ENCODE assay signal across 17 mouse cellular contexts in the genomic region with DNA sequence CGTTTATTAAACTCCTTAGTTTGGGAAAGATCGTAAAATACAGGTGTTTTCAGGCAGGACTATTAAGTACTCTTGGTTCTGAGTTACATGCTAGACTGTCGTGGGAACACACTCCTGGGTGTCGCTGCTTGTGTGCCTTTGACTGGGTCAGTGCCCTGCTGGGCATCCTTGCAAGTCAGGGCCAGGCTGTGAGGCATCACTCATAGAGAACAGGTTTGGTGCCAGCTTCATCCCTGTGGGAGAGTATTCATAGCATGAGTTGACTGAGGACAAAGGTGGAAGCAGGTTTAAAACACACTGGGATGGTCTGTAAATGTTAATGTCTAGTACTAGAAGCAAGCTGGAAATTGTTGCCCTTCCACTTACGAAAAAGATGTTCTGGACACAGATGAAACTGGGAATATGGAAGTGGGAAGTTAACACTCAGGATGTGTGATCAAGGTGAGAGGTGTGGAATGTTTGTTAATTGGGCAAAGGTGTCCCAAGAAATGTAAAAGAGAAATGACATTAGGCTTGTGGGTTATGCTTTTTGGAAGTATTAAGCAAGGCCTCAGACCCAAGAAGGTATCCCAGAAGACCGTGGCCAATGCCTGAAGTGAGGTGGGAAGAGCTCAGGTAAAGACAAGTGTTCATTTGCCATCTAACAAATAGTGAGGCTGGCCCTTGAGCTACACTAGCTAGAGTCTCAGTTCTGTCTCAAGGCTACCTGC. TPM values are rescaled to one million over a fixed set of nuclear protein-coding genes. Genes with fewer than 3 reads are reported as not detected.
DNase-seq lines count a peak whose midpoint lies in the region; ATAC-seq lines count a peak whose summit lies in the region.
"Had no signal": no experiment of that assay in that cellular context is flagged by ENCODE, and none has a peak within 500 bp of the region (broad histone marks: within the 10 kb centered on the region; RNA-seq: fewer than 3 reads in every experiment).

No protein-coding gene starts in this region.

- no peak for DNase-seq in liver, embryonic 13.5 days
- no peak for DNase-seq in ovary, postnatal 36 days (ENCODE audit: low spot score)
- DNase-seq in retina, postnatal 1 day = no peak
- no peak for DNase-seq in ovary, adult 18-20 months (ENCODE audit: low spot score)
- DNase-seq: cerebellum, adult 9-11 months; kidney, postnatal 10 days; layer of hippocampus, adult 9-11 months; thymus, postnatal 36 days had no signal

- no peak for ATAC-seq in erythroblast, adult 5-6 weeks (replicated peaks; ENCODE audit: low FRiP score, poor library complexity, severe bottlenecking)
- ATAC-seq in megakaryocyte, adult 5-6 weeks (ENCODE audit: poor library complexity, severe bottlenecking) = no peak
- no peak for ATAC-seq in liver, embryonic 13.5 days (ENCODE audit: low read depth)
- ATAC-seq: Patski had no signal

- 88% methylated on average over 6 of the region's 6 CpGs for WGBS in liver, embryonic 13.5 days (ENCODE audit: insufficient replicate concordance)

- H3K9me3 ChIP-seq in erythroblast, embryonic 14.5 days (ENCODE audit: control insufficient read depth, low read length) = no peaks in the 10 kb centered on the region
- H3K9me3 ChIP-seq in megakaryocyte, embryonic 14.5 days = no peaks in the 10 kb centered on the region
- no peaks in the 10 kb centered on the region for H3K9me3 ChIP-seq in liver, embryonic 13.5 days (replicated peaks)
- H3K9me3 ChIP-seq: embryonic facial prominence, embryonic 10.5 days; lung, embryonic 15.5 days had no signal

- H3K36me3 ChIP-seq in erythroblast, embryonic 14.5 days (ENCODE audit: control insufficient read depth) = peaks cover 53% of the 10 kb centered on the region
- peaks cover 33% of the 10 kb centered on the region for H3K36me3 ChIP-seq in megakaryocyte, embryonic 14.5 days (replicated peaks; ENCODE audit: low read length)
- H3K36me3 ChIP-seq in liver, embryonic 13.5 days = peaks cover 34% of the 10 kb centered on the region

- no peaks in the 10 kb centered on the region; the same call in 1 of the 2 replicates for H3K27me3 ChIP-seq in erythroblast, embryonic 14.5 days (ENCODE audit: control insufficient read depth)
- H3K27me3 ChIP-seq in megakaryocyte, embryonic 14.5 days (replicated peaks) = peaks cover 3% of the 10 kb centered on the region
- no peaks in the 10 kb centered on the region for H3K27me3 ChIP-seq in liver, embryonic 13.5 days
- H3K27me3 ChIP-seq: CH12.LX; lung, embryonic 15.5 days; Patski had no signal

- H3K4me2 ChIP-seq in liver, embryonic 13.5 days = peak overlapping the region; percentile 76

- H3K4me1 ChIP-seq in erythroblast, embryonic 14.5 days (ENCODE audit: control insufficient read depth) = peaks cover 79% of the 10 kb centered on the region
- H3K4me1 ChIP-seq in megakaryocyte, embryonic 14.5 days = peaks cover 85% of the 10 kb centered on the region
- H3K4me1 ChIP-seq in liver, embryonic 13.5 days (replicated peaks) = peaks cover 85% of the 10 kb centered on the region

- peak overlapping the region; percentile 82 for H3K4me3 ChIP-seq in erythroblast, embryonic 14.5 days (replicated peaks)
- peak overlapping the region; percentile 77 for H3K4me3 ChIP-seq in megakaryocyte, embryonic 14.5 days (replicated peaks)
- peak overlapping the region; percentile 88 for H3K4me3 ChIP-seq in liver, embryonic 13.5 days (replicated peaks)
- H3K4me3 ChIP-seq: embryonic facial prominence, embryonic 10.5 days; lung, embryonic 15.5 days had no signal

- 0 out of 2 replicates have a peak overlapping the region, but pooled peaks have one; percentile 18 for H3K9ac ChIP-seq in liver, embryonic 13.5 days
- H3K9ac ChIP-seq: lung, embryonic 15.5 days had no signal

- peak overlapping the region; percentile 99 for H3K27ac ChIP-seq in liver, embryonic 13.5 days
- H3K27ac ChIP-seq: embryonic facial prominence, embryonic 10.5 days; lung, embryonic 15.5 days had no signal

RNA-seq across cellular contexts. Expression of a gene that starts 4.9 kb away (rescaled TPM):
- 1,886 and 6,516 TPM in 2 replicates for polyA plus RNA-seq in erythroblast, embryonic 14.5 days (2012)
- 939 and 1,145 TPM in 2 replicates for total RNA-seq in erythroblast, adult 5-6 weeks (2015; ENCODE audit: low replicate concordance)
- 1,067 and 1,257 TPM in 2 replicates for total RNA-seq in erythroblast, adult 5-6 weeks (2017; ENCODE audit: low replicate concordance)
- 7,037 and 23,567 TPM in 2 replicates for polyA plus RNA-seq in megakaryocyte, embryonic 14.5 days (2012; ENCODE audit: insufficient read depth, low replicate concordance)
- 1,271 and 1,296 TPM in 2 replicates for total RNA-seq in megakaryocyte, adult 5-6 weeks (2015)
- total RNA-seq in megakaryocyte, adult 5-6 weeks (2017) = 513 and 615 TPM in 2 replicates
- 5,062 and 5,153 TPM in 2 replicates for polyA plus RNA-seq in liver, embryonic 13.5 days (2015; fragmentation: Nextera tagmentation; extraction: Ambion mirVana)

RNA-seq across cellular contexts. Expression of a gene that starts 16.1 kb away (rescaled TPM):
- polyA plus RNA-seq in erythroblast, embryonic 14.5 days (2012) = not detected in 2 replicates
- total RNA-seq in erythroblast, adult 5-6 weeks (2015; ENCODE audit: low replicate concordance) = not detected in 2 replicates
- total RNA-seq in erythroblast, adult 5-6 weeks (2017; ENCODE audit: low replicate concordance) = not detected in 2 replicates
- polyA plus RNA-seq in megakaryocyte, embryonic 14.5 days (2012; ENCODE audit: insufficient read depth, low replicate concordance) = not detected in 2 replicates
- not detected in 2 replicates for total RNA-seq in megakaryocyte, adult 5-6 weeks (2015)
- not detected in 2 replicates for total RNA-seq in megakaryocyte, adult 5-6 weeks (2017)
- 0.17 and 0.20 TPM in 2 replicates for polyA plus RNA-seq in liver, embryonic 13.5 days (2015; fragmentation: Nextera tagmentation; extraction: Ambion mirVana)
- total RNA-seq: granulocyte monocyte progenitor cell, adult 5-6 weeks had no signal
- polyA plus RNA-seq: Patski had no signal

RNA-seq across cellular contexts. Expression of a gene that starts 16.1 kb away (rescaled TPM):
- polyA plus RNA-seq in erythroblast, embryonic 14.5 days (2012) = 90.0 and 90.9 TPM in 2 replicates
- total RNA-seq in erythroblast, adult 5-6 weeks (2015; ENCODE audit: low replicate concordance) = 263 and 307 TPM in 2 replicates
- 530 and 535 TPM in 2 replicates for total RNA-seq in erythroblast, adult 5-6 weeks (2017; ENCODE audit: low replicate concordance)
- polyA plus RNA-seq in megakaryocyte, embryonic 14.5 days (2012; ENCODE audit: insufficient read depth, low replicate concordance) = 2.0 and 8.8 TPM in 2 replicates
- total RNA-seq in megakaryocyte, adult 5-6 weeks (2015) = 3.1 and 5.6 TPM in 2 replicates
- 7.1 and 11.8 TPM in 2 replicates for total RNA-seq in megakaryocyte, adult 5-6 weeks (2017)
- 196 and 207 TPM in 2 replicates for polyA plus RNA-seq in liver, embryonic 13.5 days (2015; fragmentation: Nextera tagmentation; extraction: Ambion mirVana)

RNA-seq across cellular contexts. Expression of a gene that starts 56.0 kb away (rescaled TPM):
- 11.1 and 13.7 TPM in 2 replicates for polyA plus RNA-seq in erythroblast, embryonic 14.5 days (2012)
- total RNA-seq in erythroblast, adult 5-6 weeks (2015; ENCODE audit: low replicate concordance) = 1.7 and 12.1 TPM in 2 replicates
- total RNA-seq in erythroblast, adult 5-6 weeks (2017; ENCODE audit: low replicate concordance) = 9.3 and 18.5 TPM in 2 replicates
- 3.6 and 19.1 TPM in 2 replicates for polyA plus RNA-seq in megakaryocyte, embryonic 14.5 days (2012; ENCODE audit: insufficient read depth, low replicate concordance)
- 0.76 and 0.91 TPM in 2 replicates for total RNA-seq in megakaryocyte, adult 5-6 weeks (2015)
- 1.8 and 1.9 TPM in 2 replicates for total RNA-seq in megakaryocyte, adult 5-6 weeks (2017)
- polyA plus RNA-seq in liver, embryonic 13.5 days (2015; fragmentation: Nextera tagmentation; extraction: Ambion mirVana) = 5.3 and 7.3 TPM in 2 replicates
